Mouse (Mus musculus): ENCODE measurements at regions not wholly inside any gene's neighbourhood (a gene's known extent, or its start where the extent isn't known, plus 50 kb on each side); places are given as distances from the start of the nearest gene placed in this dataset.
"Not testable (repeated sequence)": the region's sequence is repeated elsewhere in the genome, so short reads cannot be mapped to it uniquely, and the experiment has no call there.

DNA sequence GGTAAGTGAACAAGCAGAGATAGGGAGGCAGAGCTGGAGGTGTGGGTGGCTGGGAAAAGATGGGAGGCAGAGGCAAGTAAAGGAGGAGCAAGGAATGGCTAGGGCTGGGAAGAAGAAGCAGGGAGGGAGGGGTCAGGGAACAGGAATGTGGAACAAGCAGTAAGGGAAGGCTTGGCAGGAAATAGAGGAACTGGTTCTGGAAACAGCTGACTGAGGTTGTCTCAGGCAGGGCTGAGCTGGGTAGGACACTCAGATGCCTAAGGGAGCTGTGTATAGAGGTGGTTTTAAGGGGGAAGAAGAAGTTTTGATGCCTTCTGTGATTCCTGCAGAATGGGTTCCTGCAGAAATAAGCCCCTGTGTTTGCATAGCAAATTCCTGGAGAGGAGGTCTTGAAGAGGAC, 92.7 kb downstream of the Nucb2 start:
- DNase-seq (ENCODE audit: low read depth, low spot score), result peak; percentile 9

DNA sequence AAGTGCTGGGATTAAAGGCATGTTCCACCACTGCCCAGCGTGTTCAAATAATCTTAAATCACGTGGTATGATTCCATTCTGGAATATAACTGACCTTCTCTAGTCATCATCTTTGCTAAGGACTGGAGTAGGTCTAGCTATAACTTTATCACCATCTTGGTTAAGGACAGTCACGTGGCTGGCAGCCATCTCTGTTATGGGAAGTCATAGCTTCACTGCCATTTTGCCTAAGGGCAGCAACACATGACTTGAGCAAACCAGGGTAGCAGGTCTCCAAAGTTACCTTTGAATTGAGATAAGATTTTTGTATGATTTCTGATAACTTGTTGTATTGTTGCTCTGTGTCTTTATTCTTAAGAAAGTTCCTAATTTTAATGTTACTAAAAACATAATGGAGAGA, 96.2 kb downstream of the Nucb2 start:
- no peak for DNase-seq (ENCODE audit: low read depth, low spot score)

DNA sequence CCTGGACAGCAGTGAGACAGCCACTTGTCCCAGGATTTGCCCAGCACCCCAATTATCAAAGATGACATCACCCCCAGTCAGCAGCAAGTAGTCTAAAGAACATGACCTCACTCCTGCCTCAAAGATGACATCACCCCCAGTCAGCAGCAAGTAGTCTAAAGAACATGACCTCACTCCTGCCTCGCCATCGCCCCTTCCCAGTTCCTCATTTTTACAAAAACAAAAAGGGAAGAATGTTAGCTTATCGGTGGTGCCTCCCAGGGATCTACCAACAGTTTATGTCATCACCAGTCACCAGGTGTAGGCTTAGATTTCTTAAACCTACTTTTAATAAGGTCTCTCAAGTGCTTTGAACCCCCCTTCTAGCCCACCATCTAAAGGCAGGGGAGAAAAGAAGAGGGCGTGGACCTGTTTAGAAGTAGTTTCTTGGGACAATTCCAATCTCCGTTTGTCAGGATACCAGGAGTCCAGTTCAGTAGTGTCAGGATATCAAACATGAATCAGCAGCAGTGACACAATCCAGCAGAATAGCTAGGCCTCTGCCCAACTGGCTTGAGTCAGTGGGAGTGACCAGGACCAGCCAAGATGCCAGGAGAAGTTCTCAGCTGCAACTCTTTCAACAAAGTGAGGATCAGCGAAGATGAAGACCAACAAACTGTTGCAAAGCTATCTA, 99.1 kb downstream of the Nucb2 start:
- no peak for DNase-seq (ENCODE audit: low read depth, low spot score)

DNA sequence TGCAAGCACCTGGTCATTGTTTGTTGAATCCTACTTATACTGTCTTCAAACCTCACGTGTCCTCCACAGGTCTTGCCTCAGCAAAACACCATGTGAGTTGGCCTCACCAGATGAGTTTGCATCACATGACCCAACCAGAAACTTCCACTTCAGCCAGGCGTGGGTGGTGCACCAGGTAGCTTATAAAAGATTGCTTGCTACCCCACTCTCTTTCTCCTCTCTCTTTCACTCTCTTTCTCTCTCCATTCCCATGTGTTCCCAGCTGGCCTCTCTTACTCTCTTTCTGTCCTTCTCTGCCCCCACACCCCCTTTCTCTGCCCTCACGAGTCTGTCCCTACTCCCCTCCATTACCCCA, 99.6 kb downstream of the Nucb2 start:
- DNase-seq (ENCODE audit: low read depth, low spot score), result no peak

DNA sequence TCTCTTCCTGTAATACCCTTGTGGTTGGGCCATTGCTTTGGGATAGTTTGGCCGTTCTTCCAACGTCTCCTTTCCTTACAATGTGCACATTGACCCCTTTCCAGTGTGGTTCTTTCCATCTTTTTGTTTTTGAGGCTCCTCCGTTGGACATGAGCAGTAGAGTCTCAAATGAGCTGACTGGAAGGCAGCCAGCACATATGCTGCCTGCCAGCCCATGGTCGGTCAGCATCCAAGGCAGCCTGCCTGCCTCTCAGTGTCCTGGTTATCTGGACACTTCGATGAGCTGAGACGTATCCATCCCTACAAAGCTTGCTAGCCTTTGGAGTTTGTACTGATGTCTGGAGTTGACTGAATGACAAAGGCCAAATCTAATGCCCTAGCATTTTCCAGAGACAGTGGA, 102.1 kb downstream of the Nucb2 start:
- no peak for DNase-seq (ENCODE audit: low read depth, low spot score)

DNA sequence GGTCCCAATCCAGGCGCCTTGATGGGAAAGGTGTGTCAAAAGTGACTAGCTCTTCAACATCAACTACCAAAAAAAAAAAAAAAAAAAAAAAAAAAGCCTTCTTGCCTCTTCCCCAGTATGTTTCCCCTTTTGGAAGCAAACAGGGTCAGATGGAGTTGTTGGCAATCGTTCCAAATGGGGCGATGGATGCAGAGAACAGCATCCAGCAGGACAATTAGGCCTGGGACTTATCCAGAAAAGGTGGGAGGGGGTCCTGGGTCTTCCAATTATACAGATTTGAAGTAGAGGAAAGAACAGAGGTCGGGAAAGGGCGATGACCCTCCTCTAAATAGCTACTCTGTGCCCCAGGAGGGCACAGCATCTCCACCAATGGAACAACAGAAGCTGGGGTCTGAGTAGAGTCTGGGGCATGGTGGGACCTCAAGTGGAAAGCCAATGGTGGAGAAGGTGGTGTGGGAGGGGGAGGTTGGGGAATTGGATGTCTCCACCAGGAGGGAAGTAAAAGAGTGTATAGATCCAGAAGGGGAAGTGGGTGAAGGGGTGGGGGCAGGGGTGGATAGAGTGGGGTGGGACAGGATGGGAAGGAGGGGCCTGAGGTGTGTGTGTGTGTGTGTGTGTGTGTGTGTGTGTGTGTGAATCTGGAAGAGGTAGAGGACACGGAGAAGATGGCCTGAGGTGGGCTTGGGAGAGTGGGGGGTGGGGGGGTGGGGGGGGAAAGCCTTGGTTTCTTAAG, 102.7 kb downstream of the Nucb2 start:
- DNase-seq (ENCODE audit: low read depth, low spot score), result no peak

DNA sequence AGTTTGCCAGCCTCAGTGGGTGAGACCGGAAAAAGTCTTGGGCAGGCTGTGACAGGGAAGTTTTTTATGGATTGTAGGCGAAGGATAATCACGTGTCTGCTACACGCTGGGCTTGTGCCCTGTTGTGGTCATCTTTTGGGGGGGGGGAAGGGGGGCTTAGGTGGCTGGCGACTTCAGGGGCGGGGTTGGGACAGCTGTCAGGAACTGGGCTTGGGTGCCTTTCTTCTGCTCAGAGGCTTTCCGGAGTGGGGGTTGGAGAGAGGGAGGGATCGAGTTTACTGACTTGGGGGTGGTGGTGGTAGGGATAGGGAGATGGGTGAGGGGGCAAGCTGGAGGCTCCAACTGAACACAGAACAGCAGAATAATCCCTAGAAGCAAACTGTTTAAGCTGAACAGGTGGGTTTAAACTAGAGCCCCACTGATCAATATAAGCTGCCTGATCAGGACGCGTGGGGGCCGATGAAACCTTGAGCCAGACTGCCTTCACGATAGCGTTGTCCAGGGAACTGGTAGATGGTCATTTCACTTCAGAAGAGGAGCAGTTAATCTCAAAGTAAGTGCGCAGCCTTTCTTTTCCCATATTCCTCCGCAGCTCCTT, 103.6 kb downstream of the Nucb2 start:
- peak; percentile 6 for DNase-seq (ENCODE audit: low read depth, low spot score)

DNA sequence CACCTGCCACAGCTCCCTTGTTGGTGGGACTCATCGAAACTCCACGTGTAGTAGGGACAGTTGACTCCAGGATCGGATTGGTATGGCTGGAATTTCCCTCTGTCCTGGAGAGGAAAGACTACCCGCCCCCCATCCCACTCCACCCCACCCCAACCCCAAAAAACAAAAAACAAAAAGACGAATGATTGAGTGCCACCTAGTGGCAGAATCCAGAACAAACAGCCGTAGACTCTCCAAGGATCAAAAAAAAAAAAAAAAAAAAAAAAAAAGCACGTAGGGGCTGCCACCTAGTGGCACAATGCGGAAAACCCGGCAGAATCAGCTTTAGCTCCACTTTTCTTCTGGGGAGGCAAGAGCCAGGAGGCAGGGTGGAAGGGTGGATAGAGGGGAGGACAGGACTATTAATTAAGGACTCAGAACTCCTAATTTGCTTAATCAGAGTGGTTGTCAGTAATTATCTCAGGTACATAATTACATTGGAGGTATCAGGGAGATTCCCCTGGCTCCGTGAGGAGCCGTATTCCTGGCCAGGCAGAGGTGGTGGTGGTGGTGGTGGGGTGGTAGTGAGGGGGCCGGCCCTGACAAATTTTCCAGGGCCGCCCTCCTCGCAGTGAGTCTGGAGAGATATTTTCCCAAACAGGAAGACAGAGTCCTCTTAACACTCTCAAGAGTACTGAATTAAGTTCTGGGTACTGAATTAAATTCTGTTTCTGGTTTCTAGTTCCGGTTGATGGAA, 104.3 kb downstream of the Nucb2 start:
- DNase-seq (ENCODE audit: low read depth, low spot score), result peak; percentile 87

DNA sequence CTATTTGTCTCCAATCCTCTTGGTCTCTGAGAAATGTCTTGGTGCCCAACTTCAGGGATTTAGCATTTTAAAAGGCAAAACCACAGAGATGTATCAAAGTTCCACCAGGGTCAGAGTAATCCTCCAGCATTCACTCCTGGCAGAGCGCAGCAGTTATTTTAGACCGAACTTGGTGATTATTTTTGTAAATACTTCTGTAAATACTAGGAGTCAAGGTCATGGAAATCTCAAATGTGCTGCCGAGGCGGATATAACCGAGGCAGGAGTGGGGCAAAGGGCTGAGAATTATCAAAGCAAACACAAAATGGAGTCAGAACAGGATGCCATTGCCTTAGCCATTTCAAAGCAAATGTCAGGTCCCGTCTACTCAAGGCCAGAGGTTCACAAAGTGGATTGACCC, 105.2 kb downstream of the Nucb2 start:
- no peak for DNase-seq (ENCODE audit: low read depth, low spot score)

DNA sequence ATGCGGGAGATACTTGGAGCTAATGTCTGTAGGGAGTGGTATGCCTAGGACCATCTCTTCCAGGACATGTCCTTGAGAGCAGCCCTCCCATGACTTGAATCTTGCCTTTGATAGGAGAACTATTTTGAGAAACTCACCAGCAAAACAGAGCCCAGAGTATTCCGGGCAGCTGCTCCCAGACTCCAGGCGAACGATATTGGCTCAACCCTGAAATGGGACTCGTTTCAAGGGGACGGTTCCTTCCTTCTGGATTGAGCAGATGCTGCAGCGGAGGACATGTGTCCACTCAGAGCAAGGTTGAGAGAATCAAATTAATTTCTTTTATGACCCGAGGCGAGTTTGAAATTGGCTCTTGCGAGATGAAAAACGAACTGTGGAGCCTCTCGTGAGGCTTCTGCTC, 105.7 kb downstream of the Nucb2 start:
- no peak for DNase-seq (ENCODE audit: low read depth, low spot score)

DNA sequence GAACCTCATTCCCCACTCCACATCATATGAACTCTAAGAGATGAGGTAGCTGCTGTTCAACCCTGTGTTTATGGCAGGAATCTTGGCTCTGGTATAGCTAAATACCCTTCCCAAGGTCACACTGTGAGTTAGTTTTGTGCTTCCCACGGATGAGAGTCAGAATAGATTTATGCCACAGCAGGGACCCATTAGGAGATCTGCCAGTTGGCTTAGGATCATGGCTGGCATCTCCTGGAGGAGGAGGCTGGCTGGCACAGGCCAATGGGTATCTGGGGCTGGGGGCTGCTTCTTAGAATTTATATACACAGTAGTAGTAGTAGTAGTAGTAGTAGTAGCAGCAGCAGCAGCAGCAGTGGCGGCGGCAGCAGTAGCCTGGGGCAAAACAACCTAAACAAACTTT, 111.8 kb downstream of the Nucb2 start:
- no peak for DNase-seq (ENCODE audit: low read depth, low spot score)

DNA sequence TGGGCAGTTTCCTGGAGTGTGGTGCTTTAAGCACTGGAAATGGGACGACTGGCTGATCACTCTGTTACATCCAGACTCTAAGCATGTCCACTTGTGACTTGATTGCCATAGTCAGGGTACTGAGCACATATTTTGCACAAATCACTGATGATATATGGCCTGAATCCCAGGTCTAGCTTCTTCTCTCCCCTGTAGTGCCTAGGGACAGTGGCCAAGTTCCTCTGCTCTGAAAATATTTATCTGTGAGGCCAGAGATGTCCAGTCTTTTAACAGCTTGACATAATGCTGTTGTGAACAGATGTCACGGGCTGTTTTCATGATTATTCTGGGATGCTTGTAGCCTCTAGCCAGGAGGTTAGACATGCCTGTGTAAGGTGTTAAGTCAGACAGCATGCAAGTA, 115.5 kb downstream of the Nucb2 start:
- DNase-seq (ENCODE audit: low read depth, low spot score), result no peak

DNA sequence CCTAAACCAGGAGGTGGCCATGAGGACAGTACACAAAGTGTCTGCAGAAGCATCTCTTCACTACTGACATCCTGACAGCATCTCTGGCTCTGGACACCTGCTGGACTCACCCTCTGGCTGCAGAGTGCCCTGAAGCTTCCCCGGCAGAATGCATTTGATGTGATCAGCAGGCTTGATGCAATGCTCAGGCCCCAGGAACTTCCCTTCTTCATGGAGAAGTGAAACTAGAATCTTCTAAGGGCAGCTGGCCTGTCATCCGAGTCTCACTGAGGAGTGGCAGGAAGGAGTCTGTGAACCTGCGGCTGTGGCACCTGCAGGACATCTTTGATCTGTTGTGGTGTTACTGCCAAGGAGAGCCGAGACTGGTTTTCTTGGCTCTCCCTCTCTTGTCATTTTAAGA, 116.2 kb downstream of the Nucb2 start:
- DNase-seq (ENCODE audit: low read depth, low spot score), result no peak

DNA sequence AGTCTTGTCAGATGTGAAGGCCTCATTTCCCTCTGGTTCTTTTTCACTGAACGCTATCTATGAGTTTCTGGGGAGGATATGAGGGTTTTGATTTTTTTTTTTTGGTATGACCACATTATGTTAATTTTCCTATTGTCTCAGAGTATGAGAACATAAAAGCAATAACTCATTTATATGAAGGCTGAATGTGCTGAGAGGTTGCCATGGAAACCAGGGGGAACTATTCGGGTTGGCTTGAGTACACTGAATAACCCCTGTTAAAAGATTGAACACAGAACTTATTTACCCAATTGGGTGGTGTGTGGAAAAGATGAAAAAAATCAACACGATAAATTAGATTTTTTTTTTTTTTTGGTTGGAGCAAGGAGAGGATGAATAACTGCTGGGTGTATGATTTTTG, 129.0 kb downstream of the Nucb2 start:
- DNase-seq (ENCODE audit: low read depth, low spot score), result no peak

DNA sequence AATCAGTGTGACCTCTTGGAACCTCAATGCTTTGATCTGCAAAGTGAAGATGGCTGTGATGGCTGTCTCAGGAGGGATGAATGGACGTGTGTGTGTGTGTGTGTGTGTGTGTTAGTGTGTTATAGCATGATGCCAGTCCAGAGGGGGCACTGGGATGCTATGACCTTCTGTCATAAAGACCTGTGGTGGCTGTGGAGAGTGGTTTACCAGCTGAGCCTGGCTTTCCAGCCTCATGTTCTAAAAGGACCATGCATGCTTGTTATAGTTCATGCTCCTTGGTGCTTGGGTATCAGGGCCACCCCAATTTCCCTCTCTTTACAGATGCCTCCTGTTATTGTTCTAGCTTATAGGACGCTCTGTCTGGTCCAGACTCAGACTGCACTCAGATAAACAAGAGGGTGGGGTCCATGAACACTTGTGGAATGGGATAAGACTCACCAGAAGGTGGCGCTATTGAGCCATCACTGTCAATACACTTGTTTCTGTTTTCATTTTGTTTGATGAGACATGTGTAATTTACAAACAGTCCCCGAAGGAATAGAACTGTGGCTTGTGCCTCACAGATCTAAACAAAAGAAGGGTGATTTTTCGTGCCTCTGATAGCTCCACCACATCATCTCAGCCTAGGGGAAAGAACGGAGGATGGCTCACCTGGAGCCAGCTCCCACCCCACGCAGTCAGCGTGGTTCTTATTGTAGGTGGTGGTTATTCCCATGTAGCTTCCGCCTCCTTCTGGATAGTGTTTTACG, 140.9 kb downstream of the Nucb2 start:
- peak; percentile 79 for DNase-seq (ENCODE audit: low read depth, low spot score)

DNA sequence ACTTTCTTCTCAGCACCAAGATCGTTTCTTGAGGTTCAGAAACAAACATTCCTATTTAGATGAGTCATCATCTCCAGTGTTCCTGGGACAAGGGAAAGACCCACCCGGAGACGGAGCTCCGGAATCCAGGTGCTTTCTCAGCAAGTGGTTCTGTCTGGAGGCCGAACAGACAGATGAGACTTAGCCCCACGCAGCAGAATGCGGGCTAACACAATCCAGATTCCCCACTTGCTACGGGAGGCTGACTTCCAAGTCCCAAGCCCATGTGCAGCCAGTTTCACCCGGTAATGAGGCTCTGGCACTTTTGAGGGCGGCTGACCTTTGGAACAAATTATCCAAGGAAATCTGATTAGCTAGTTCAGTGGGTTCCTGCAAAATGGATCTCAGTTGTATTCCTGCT, 150.3 kb downstream of the Nucb2 start:
- peak; percentile 54 for DNase-seq (ENCODE audit: low read depth, low spot score)

DNA sequence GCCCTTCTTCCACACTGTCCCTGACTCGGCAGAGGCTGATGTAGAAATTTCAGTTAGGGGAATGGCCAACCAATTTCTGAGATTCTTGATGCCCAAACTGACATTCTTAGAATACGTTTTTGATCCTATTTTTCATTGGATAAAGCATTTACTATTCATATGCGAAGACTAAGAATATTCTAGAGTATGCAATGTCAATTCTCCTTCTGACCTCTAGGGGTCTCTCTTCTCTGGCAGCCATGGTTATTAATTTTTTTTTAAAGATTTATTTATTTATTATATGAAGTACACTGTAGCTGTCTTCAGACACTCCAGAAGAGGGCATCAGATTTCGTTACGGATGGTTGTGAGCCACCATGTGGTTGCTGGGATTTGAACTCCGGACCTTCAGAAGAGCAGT, 152.9 kb downstream of the Nucb2 start:
- not testable (repeated sequence) for DNase-seq (ENCODE audit: low read depth, low spot score)

DNA sequence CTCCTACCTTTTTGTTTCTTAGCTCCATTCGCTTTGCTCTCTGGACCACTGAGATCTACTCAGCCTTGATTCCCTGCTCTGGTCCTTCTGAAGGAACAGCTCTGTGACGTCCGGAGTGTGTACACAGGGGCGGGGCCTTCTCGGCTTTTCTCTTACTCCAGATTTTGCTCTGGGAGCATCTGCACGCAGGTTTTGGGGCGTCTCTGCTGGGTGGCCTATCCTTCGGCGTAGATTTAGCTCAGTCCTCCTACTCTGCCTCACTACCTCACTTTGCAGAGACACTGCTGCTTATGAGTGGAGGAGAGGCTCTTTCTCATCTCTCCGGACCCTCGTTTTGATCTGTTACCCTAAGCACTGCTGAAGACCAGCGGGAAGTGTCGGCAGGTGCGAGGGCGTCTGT, 161.4 kb downstream of the Nucb2 start:
- no peak for DNase-seq (ENCODE audit: low read depth, low spot score)

DNA sequence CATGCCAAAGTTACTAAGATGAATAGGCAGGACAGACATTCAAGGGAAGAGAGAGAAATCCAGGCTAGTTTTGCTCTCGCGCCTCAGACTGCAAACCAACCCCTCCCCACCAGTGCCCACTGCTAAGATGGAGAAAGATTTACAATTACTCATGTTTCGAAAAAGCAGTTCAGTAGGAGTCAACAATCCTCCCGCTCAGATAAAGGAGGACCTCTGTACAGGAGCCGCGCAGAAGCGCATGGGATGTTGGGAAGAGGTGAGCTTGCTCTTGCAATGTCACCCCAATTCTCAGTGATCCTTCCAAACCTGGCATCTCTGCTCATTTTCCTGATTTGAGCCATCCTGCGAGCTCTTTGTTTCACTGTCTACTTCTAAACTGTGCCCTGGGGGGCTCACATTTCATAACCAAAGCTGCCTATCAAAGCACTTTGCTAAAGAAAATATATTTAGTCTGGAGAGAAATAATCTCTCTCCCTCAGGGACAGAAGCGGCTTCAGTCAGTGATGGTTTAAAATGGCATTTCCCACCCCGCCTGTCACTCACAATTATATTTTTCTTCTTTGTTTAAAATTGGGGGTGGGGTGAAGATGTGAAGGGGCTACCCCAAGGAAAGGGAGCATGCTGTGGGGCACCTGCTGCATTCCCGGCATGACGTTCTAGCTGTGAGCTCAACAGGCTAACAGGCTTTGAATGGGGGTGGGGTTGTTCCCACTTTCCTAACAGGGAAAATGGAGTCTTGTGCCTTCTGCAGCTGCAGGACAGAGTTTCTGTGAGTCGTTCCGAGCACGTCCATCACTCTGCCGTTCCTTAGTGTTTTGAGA, 170.2 kb downstream of the Nucb2 start:
- DNase-seq (ENCODE audit: low read depth, low spot score), result no peak

DNA sequence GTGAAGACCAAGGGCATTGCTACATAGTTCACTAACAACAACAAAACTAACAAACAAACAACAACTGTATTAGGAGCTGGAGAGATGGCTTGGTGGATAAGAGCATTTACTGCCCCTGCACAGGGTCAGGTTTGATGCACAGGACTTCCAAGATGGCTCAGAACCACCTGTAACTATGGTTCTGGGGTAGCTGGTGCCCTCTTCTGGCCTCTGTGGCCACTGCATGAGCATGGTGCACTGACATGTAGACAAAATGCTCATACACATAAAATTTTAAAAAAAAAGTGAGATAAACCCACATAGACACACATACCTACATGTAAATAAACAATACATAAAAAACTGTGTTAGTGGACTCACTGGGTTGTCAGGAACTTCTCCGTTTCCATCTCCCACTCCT, 172.5 kb downstream of the Nucb2 start:
- DNase-seq (ENCODE audit: low read depth, low spot score), result peak; percentile 28

DNA sequence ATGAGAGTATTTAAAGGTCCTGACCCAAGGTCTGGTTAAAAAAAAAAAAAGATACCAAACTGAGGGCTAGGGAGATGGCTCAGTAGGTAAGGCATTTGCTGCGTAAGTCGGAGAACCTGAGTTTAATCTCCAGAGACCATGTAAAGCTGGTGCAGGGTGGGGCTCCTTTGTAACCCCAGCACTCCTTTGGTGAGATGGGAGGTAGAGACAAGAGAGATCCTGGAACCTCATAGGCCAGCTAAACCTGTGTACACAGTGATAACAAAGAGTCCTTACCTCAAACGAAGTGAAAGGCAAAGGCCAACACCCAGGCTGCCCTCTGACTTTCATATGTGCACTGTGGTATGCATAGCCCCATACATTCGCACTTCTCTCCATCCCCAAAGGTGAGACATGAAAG, 175.0 kb downstream of the Nucb2 start:
- DNase-seq (ENCODE audit: low read depth, low spot score), result no peak

Measured in ZHBTc4 (cell line).